8 mouse cellular contexts compared by ENCODE assay signal in genomic region chr1:181150827-181151534, GRCm38 (mm10). TPM values are rescaled to one million over a fixed set of nuclear protein-coding genes. Genes with fewer than 3 reads are reported as not detected.
DNase-seq lines count a peak whose midpoint lies in the region; ATAC-seq lines count a peak whose summit lies in the region.

No protein-coding gene starts in this region.

- under 1% methylated on average over 51 of the region's 59 CpGs for WGBS in hindbrain, embryonic 12.5 days

- no peaks in the 10 kb centered on the region for H3K27me3 ChIP-seq in hindbrain, embryonic 12.5 days

- peaks cover 16% of the 10 kb centered on the region; the same call in 1 of the 2 replicates for H3K36me3 ChIP-seq in hindbrain, embryonic 12.5 days

- peak; percentile 96 for DNase-seq in MN1 (ENCODE audit: low spot score)
- DNase-seq in cerebellum, adult 9-10 months: peak; percentile 90
- DNase-seq in frontal cortex, adult 2 months (ENCODE audit: extremely low spot score in 1 of 2, low spot score in 1 of 2): peak; percentile 82 to 96
- DNase-seq in layer of hippocampus, postnatal 14 days (ENCODE audit: low spot score in 2 of 2): peak; percentile 86 to 94
- peak; percentile 93 for DNase-seq in lung, postnatal 14 days
- DNase-seq in retina, adult 2 months (ENCODE audit: low read depth, low spot score): peak; percentile 73
- DNase-seq in thymus, postnatal 36 days: peak; percentile 88 to 92

- peak overlapping the region; percentile 72 for H3K4me2 ChIP-seq in hindbrain, embryonic 12.5 days (replicated peaks)

- peak overlapping the region; percentile 78 for H3K4me3 ChIP-seq in hindbrain, embryonic 12.5 days

- peak; percentile 95 for ATAC-seq in hindbrain, embryonic 12.5 days (ENCODE audit: low FRiP score)

- H3K9ac ChIP-seq in hindbrain, embryonic 12.5 days: peak overlapping the region; percentile 85

- H3K9me3 ChIP-seq in hindbrain, embryonic 12.5 days (replicated peaks): no peaks in the 10 kb centered on the region

- H3K4me1 ChIP-seq in hindbrain, embryonic 12.5 days: peaks cover 15% of the 10 kb centered on the region

- H3K27ac ChIP-seq in hindbrain, embryonic 12.5 days: peak overlapping the region; percentile 91

RNA-seq across cellular contexts. Expression of gene Cnih4, which starts 6.5 kb away (rescaled TPM):
- 25.2 and 28.7 TPM in 2 replicates for polyA plus RNA-seq in frontal cortex, adult 2 months (2012; rRNA removed)
- 60.7 and 63.1 TPM in 2 replicates for polyA plus RNA-seq in hindbrain, embryonic 12.5 days (2016; fragmentation: Nextera tagmentation; extraction: Ambion mirVana)
- total RNA-seq in layer of hippocampus, postnatal 14 days (2021): 10 to 100 TPM; 26.3 to 26.8 TPM

RNA-seq across cellular contexts. Expression of gene Nvl, which starts 7.0 kb away (rescaled TPM):
- polyA plus RNA-seq in frontal cortex, adult 2 months (2012; rRNA removed): 84.2 and 98.6 TPM in 2 replicates
- 42.1 and 42.2 TPM in 2 replicates for polyA plus RNA-seq in hindbrain, embryonic 12.5 days (2016; fragmentation: Nextera tagmentation; extraction: Ambion mirVana)
- total RNA-seq in layer of hippocampus, postnatal 14 days (2021): 10 to 100 TPM; 26.2 to 30.1 TPM

Comparison
In these comparisons a context has a peak if more than half of its experiments do, and no peak if none do; other contexts are left out.
1. Peak in every context shown above with its lines: DNase-seq, ATAC-seq, H3K4me3 ChIP-seq and H3K27ac ChIP-seq.